Mouse (Mus musculus) ES-E14 (cell line): ENCODE measurements around the gene Ankrd23.

Source experiments
- CHD2 ChIP-seq: IDR thresholded peaks from 2 replicates; pipeline ENCODE4 v1.6.1; 2014; ENCODE audit warnings: mild to moderate bottlenecking, low read depth, low read length, inconsistent platforms
- ZNF384 ChIP-seq: IDR thresholded peaks from 2 replicates; pipeline ENCODE4 v1.6.1; 2012; ENCODE audit warnings: low read depth, low read length, inconsistent platforms

DNA sequence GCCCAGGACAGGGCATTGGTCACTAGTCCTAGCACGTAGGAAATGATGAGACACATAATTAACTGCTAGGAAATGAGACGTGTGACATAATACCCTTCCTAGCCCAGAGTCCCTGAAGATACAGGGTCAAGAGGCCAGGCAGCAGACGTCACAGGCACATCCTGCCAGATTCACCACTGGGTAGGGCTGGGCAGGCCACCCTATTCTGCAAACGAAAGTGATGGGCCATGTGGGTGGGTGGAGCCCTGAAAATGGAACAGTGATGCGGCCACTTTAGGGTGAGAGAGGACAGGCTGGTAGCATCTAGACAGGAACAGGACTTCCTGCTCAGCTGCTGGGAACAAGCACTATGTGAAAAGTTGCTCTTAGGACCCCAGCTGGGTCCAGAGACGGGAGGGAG, 34.9 kb upstream of the Ankrd23 start:
- no peak for TF ChIP-seq ZNF384
- no peak for TF ChIP-seq CHD2
